Mouse (Mus musculus) urinary bladder, postnatal 4 days (tissue): ENCODE results near the gene Slc39a11.

Source experiments
- DNase-seq, 2 experiments: peaks; one replicate each; pipeline ENCODE4 v3.0.0; 2021 to 2022; ENCODE audit warnings: low spot score in 2 of 2

Slc39a11 gene

DNA sequence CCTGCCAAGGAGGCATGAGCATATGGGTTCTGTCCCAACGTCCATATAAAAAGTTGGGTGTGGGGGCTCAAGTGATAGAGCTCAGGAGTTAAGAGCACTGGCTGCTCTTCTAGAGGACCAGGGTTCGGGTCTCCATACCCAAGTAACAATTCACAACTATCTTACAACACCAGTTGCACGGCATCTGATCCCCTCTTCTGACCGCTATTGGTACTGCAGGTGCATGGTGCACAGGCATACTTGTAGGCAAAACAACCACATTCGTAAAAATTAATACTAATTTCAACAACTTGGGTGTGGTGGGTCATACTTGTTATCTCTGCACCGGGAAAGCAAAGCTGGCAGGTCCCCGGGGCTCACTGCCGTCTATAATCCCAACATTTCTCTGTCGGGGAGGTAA, 240.8 kb downstream of the Slc39a11 start:
- no peak for DNase-seq

DNA sequence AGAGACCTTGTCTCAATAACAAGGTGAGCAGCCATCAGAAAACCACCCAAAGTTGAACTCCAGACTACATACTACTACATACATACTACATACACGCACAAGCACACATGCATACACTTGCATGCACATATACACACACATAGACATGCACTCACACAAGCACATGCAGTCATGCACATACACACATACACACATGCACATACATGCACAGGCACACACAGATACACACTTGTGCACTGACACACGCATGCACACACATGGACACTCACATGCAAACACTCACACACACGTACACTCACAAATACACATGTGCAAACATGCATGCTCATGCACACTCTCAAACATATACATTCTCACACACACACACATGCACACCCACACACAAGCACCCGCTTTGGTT, 242.4 kb downstream of the Slc39a11 start:
- no peak for DNase-seq

DNA sequence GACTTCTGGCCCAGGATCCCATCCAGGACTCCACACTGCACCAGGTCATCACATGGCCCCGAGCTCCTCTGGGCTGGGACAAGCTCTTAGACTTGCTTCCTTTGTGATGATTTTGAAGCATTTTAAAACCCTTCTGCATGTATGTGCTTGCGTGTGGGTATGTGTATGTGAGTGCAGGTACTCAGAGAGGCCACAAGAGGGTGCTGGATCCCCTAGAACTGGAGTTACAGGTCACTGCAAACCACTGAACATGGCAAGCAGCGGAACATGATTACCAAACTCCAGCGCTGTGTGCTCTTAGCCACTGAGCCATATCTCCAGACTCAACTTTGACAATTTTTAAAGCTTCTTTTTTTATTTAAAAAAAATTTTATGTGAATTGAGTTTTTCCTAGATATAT, 249.0 kb downstream of the Slc39a11 start:
- DNase-seq: no peak

DNA sequence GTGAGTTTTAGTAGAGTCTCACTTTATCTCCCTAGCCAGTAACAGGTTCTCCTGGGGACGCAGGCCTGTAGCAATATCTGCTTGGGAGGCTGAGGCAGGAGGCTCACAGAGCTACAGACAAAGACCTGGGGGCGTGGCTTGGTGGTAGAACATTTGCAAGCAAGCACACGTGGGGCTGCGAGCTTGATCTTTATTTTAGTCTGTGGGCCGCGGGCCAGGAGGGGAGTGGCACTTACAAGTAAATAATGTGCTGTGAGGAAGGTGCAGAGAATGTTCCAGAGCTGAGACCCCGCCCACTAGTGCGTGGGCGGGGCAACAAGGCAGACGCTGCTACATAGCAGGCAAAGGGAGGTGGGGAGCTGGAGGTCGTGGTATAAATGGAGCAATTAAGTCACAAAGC, 250.3 kb downstream of the Slc39a11 start:
- no peak for DNase-seq

DNA sequence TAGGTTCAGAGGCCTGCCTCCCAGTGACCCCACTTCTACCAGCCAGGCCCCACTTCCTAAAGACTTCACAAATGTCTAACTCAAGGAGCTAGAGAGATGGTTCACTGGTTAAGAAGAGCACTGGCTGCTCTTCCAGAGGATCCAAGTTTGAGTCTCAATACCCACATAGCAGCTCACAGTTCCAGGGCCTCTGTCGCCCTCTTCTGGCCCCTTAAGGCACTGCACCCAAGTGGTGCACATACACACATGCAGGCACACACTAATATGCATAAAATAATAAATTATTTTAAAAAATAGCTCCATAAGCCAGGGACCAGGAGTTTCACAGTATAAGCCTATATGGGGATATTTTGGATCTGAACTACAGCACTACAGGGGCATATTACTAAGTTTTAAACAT, 252.5 kb downstream of the Slc39a11 start:
- DNase-seq: no peak

DNA sequence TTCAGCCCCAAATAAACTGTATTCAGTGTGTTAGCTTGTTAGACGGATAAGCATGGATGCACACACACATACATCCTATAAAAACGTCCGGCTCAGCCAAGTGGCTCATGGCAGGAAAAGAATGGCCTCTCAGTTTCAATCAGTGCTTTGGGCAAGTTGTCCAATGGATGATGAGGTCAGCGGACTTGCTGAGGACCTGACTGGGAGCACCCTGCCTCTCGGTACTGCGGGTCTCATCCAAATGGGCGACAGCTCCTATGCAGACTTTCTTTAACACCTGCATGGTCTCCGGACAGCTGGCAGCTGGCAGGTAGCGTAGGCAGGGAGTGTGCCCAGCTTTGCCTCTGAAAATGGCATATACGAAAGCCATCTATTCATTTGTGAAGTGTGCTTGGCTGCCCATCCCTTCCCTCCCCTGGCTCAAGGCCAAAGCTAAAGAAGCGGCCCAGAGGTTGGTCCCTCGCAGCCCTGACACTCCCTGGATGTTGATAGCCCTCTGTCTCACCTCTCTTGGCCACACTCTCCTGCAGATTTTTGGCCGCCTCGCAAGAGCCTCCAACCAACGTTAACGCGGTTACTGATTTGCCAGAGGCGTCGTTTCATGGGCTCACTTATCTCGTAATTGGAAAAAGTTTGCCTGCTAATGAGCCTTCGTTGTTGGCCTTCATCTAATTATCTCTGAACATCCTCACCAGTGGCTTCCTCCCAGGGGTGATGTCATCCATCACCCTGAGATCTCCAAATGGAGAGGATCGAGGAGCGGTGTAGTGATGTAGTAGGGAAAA, 256.3 kb downstream of the Slc39a11 start:
- DNase-seq: no peak

DNA sequence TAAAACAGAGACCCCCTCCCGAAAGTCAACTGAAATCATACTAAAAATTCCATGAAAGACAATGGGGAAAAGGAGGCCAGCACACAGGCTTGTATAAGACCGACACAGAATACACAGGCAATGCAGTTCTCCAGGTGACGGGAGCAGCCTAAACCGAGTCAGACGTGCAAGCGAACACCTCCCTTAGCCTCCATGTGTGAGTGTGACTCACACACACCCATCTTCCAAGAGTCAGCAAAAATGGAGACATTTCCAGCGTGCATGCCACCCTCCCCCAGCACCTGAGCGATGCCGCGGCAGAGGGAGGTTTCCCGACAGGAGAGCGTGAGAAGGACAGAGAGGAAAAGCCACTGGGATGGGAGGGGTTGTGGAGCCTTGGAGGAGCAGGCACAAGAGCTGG, 258.2 kb downstream of the Slc39a11 start:
- DNase-seq: no peak

DNA sequence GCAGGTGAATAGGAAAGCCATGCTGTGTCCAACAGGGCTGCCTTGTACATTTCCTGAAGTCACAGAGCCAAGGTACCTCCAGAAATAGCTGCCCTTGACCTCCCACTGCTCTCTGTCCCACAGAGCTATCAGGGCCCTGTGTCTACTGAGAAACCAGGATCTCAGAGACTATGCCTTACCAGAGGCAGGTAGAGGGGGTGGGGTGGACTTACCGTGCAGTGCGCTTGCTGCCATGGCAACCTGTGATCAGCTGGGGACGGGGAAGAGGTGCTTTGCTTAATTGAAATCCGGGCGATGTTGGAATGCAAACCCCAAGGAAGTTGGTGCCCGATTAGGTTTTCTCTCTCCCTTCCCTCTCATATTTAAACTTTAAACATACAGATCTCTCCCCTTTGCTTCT, 260.2 kb downstream of the Slc39a11 start:
- DNase-seq: no peak

DNA sequence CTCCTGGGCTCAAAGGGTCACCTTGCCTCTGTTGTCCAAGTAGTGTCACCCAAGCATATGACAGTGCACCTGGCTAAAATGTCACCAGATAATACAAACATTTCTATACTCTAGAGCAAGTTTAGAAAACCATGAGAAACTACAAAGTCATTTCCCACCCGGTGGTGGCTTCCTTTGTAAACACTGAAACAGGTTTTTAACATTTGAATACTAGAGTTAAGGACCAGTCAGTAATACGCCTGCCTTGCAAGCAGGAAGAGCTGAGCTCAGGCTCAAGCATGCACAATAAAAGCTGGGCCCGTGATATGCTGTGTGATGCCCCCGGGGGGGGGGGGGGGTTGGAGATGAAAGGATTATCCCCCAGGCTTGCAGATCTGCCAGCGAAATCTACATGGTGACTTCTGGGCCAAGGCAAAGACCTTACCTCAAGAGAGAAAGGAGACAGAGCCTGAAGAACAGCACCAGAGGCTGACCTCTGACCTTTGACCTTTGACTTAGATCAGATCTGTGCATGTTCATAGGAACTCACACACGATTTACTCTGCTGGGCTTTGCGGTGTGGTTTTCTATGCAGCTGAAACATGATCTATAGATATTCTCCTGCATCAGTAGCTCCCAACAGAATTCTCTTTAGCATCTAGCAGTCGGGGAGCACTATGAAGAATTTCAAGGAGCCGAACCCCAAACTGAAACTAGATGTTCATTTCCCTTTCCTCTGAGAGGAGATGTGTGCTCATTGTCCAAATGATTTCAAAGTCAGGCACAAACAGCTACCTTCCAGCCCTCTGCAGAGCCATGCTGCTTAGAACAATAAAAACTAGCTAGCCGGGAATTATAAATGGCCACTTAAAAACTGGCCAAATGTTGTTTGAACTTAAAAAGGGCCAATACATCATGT, 267.0 kb downstream of the Slc39a11 start:
- no peak for DNase-seq

DNA sequence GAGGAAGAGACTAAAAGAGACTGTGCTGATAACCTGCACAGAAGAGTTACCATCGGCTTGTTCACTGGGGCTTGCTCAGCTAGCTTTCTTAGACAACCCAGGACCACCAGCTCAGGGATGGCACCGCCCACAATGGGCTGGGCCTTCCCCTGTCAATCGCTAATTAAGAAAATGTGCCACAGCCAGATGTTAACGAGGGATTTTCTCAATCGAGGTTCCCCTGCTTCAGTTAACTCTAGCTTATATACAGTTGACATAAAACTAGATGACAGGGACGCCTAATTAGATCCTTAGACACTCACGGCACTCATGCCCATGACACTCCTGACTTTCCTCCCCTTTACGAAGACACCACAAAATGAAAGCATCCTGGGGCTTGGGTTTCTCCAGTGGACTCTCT, 268.3 kb downstream of the Slc39a11 start:
- no peak for DNase-seq

DNA sequence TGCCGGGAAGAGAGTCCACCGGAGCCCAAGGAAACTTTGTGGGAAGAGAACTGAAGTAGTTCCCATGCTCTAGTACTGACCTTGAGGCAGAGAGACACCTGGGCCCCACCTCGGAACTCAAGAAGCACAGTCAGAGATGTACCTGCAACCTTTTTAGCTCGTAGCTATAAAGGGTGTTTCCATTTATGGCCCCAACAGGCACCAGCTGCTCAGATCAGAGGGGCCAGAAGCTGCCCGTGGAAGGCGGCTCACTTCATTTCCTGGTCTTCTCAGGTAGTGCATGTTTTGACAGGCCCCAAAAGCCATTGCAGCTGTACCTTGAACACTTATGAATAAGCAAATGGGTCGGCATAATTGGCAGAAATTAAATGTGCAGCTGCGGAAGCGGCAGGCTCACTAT, 271.0 kb downstream of the Slc39a11 start:
- DNase-seq: no peak

DNA sequence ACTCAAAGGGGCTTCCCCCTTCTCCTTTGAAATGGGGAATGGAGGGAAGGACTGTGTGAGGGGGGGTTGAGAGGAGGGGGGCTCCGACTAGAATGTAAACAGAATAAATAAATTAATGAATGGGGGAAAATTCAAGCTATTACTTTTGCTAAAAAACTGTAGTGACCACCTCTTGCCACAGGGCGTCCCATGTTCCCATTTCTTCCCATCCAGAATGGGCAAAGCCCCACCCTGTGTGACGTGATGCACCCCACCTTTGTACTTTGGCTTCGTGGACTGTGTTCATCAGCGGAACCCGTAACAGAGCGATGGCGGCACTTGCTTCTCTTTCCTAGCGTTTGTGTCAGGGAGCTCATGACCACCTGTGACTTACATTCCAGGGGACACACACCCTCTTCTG, 273.8 kb downstream of the Slc39a11 start:
- no peak for DNase-seq

DNA sequence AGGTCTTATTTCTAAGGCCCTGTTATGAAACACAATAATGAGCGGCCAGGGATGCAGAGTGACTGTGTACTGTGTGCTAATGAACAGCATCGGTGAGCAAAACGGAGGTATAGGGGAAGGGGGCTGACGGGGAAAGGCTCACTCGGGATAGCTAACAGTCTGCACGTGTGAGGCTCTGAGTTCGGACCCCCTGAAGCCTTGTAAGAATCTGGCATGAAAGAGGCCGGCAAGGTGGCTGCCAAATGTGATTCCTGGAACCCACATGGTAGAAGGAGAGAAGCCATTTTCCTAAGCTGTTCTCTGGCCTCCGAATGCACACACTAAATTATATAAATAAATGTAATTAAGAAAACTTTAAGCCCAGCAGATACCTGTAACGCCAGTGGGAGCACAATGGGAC, 276.0 kb downstream of the Slc39a11 start:
- DNase-seq: no peak

DNA sequence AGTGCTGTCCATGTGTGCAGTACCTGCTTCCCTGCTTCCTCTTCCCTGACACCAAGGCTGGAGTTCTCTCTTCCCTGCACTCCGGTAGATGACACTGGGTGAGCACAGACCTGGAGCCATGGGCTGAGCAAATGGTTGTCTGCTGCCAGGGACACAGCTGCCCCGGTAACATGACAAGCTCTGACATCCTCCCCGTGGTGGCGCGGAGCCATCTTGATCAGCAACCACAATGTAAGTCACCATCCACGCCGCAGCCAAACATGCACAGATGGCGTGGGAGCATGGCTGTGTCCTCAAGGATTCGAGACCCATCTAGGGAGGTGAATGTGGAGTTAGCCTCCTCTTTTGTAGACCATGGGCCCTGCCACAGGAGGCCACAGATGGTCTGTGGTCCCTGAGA, 276.5 kb downstream of the Slc39a11 start:
- DNase-seq: no peak

DNA sequence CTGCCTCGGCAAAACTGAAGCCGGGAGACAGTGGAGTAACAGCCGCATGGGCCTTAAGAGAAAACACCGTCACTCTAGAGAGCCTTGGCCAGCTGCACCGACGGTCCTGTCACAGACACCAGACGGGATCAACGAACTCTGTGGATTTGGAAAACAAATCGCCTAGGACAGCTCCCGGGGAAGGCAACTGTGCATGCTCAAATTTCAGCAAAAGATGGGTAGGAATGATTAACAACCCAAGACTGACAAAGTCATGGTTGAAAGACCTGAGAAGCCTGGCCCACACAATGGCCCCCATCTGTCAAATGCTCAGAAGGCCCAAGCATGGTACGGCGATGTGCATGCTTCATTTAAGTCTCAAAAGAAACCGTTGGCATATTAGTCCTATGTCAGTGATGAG, 281.8 kb downstream of the Slc39a11 start:
- no peak for DNase-seq

DNA sequence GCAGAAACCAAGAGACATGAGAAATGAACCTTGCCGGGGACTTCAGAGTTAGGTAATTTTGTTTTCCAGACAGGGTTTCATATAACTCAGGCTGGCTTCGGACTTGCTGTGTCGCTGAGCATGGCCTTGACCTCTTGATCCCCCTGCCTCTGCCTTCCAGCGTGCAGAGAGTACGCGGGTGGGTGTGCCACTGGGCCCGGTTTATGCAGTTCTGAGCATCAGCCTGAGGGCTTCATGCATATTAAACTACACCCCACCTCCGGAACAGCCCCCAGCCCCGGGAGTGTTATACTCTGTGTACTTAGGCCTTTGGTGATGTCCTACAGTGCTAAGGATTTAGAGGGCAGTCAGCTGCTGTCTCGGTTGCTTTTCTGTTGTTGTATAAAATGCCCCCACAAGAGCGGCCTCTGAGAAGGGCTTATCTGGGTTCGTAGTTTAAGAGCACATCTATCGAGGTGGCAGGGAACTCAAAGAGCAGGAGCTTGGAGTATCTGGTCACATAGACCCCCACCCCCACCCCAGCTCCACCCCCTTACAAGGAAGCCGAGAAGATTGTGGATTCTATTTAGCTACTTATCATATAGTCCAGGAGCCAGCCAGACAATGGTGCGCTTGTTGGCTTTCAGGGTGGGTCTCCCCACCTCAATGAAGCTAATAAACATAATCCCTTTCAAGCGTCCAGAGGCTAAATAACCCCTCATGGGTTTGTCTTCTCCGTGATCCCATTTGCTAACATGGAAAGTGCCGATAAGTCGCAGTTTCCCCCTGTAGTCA, 283.4 kb downstream of the Slc39a11 start:
- DNase-seq: no peak

DNA sequence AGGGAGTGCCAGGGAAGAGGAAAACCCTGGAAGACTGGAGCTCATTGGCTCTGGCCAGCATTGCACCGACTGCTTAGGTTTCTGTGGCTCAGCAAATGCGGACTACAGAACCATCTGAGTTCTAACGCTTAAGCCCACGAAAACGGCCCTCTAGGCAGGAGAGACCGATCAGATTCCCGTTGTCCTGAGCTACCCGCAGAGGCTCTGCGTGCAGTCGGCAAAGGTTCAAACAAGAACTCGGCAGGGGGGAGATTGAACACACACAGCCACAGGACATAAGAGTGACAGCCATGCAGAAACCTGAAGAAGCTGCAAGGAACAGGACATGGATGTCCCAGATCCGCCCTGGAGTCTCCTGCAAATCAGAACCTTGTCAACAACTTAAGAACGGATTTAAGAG, 286.1 kb downstream of the Slc39a11 start:
- no peak for DNase-seq

DNA sequence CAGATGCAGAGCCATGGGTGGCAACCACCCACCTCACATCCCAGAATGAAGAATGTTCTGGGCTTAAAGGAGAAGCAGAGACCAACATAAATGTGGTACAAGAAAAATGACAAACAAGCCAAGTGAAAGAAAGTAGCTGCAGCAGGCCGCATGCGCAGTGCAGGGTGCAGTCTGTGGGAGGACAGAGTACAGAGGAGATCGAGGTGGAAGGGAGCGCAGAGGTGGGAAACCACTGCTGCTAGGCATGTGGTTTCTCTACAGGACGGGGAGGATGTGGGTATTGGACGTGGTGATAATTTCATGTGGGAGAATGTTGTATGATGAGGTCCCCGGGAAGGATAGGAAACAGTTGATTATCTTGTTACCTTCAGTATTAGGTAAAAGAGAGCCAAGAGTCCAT, 287.3 kb downstream of the Slc39a11 start:
- DNase-seq: no peak

DNA sequence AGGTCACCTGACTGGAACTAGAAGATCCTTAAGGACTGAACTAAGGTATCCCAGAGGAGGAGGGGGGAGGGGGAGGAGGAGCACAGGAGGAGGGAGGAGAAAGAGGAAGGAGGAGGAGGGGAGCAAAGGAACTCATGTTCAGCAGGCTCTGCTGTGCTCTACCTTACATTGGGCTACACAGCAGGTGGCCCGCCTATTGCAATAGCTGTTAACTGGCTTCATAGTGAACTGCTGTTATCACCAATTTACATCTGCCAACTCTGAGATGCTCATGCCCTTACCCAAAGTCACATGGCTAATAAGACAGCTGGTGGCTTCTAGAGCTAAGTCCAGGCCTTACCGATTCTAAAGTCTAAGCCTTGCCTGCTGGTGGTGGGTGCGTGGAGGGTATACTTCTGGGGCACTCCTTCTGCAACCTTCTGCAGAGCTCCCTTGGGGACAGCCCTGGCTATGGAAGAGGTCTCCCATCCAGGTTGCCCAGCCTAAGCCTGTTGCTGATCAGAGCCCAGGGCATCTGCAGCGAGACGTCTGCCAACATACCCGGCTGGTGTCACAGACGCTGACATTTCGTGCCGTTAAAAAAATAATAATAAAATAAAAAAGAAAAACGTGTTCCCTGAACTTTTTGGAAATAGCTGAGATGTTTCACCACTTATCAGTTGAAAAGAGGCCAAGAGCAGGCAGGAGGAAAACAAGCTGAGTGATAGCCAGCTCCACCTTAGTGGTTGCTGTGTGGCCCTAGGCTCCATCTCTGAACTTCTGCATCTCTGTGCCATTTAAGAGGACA, 289.6 kb downstream of the Slc39a11 start:
- DNase-seq: no peak

DNA sequence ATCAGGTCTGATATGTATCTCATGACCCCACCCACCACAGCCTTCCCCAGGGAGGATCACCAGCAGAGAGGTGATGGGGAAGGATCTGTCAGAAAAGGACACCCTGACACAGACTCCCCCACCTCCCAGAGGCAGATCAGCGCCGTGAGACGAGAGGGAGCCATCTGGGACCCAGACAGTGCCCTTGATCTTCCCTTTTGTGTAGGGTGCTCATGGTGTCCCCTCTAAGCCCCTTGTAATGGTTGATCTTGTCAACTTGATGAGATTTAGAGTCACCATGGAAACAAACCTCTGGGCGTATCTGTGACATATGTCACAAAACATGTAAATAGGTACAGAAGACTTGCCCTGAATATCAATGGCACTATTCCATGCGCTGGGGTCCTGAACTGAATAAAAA, 293.9 kb downstream of the Slc39a11 start:
- DNase-seq: no peak

DNA sequence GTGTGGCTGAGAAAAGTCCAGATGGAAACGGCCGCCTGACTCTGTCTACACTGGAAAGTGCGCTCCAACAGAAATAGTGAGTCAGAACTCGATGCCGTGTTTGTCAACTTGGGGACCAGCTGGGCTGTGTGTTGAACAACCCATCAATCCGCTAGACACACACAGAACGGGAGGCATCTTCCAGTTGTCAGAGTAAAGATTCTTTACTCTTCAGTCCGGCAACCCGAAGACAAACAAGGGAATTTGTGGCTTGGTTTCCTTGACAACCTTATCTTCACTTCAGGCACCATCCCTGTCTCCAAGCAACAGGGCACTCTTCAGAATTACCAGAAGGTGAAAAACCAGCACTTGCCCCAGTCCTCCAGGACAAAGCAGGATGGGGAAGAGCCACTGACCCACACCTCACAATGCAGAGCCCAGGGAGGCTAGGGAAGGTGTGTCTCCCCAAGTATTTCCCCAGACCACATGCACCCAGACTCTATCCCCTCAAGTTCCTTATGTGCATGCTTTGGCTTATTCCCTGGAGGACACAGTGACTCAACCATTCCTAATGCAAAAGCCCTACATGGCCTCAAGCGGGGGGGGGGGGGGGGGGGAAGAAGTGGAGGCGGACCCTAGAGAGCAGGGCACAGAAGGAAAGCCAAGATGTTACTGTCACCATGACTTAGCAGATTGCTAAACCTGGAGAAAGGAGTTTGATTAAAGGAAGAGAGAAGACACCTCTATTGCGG, 297.6 kb downstream of the Slc39a11 start:
- DNase-seq: no peak
